Mouse (Mus musculus): ENCODE data around the gene Gm7138.
"Not testable (repeated sequence)": the region's sequence is repeated elsewhere in the genome, so short reads cannot be mapped to it uniquely, and the experiment has no call there.

The Gm7138 gene

GRCm38 (mm10) chr10:77741924-77742688 is 34.6 kb downstream of the Gm7138 start, which contains the start of gene Gm18596:
Gene Gm18596 (minus strand): TSS chr10:77742638.
- not testable (repeated sequence) for DNase-seq (ENCODE audit: low spot score)

GRCm38 (mm10) chr10:77738929-77739328 is 37.8 kb downstream of the Gm7138 start:
- DNase-seq (ENCODE audit: low spot score), result no peak

GRCm38 (mm10) chr10:77735928-77736327 is 40.8 kb downstream of the Gm7138 start:
- no peak for DNase-seq (ENCODE audit: low spot score)

- no peak for DNase-seq (ENCODE audit: low spot score)
Observed at GRCm38 (mm10) chr10:77729241-77729640, 47.5 kb downstream of the Gm7138 start.

- DNase-seq (ENCODE audit: low spot score), result no peak
Observed at GRCm38 (mm10) chr10:77728280-77728679, 48.5 kb downstream of the Gm7138 start.

Data from urinary bladder, postnatal 14 days (tissue).